Mouse (Mus musculus) retina, embryonic 14.5 days (tissue): ENCODE data around the gene Pgpep1l.
"Not testable (repeated sequence)": the region's sequence is repeated elsewhere in the genome, so short reads cannot be mapped to it uniquely, and the experiment has no call there.

Experiments used
- DNase-seq: peaks from one replicate; pipeline ENCODE4 v3.0.0-alpha.2; 2015; ENCODE audit warnings: low spot score

The Pgpep1l gene

GRCm38 (mm10) chr7:68282304-68283132, 18.5 kb upstream of the Pgpep1l start:
- DNase-seq = no peak

DNA sequence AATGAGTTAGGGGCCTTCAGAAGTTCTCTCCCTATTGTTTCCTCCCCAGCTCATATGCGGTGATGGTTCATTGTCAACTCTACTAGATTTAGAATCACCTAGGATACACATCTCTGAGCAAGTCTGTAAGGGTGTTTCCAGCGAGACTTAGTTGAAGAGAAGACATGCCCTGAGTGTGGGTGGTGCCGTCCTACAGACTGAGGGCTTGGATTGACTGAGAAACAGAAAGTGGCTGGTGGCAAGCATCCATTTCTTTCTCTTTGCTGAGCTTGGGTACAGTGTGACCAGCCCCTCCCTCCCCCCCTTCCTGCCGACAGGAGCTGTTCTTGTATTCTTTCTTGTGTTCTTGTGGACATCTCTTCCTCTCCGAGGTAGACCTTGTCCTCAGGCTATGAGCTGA, 17.3 kb upstream of the Pgpep1l start:
- no peak for DNase-seq

- DNase-seq = no peak
Observed at GRCm38 (mm10) chr7:68280352-68280869, 16.4 kb upstream of the Pgpep1l start.

DNA sequence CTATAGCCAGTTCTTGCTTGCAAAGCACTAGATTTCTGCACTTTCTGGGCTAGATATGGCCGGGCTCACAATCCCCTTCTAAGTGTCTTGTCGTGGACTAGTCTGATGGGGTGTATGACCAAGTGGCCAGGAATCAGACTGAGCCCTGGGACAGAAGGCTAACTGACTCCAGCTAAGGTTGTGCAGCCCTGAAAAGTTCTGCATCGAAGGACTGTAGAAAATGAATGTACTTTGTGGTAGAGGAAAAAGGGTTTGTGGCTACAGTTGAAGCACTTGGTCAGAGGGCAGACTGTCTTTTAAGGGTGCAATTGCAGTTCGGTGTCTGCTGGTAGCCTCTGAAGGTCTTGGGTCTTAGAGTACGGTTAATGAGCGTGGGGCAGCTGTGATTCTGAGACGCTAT, 15.4 kb upstream of the Pgpep1l start:
- DNase-seq = no peak

- no peak for DNase-seq
Observed at GRCm38 (mm10) chr7:68278908-68279307, 14.9 kb upstream of the Pgpep1l start.

DNA sequence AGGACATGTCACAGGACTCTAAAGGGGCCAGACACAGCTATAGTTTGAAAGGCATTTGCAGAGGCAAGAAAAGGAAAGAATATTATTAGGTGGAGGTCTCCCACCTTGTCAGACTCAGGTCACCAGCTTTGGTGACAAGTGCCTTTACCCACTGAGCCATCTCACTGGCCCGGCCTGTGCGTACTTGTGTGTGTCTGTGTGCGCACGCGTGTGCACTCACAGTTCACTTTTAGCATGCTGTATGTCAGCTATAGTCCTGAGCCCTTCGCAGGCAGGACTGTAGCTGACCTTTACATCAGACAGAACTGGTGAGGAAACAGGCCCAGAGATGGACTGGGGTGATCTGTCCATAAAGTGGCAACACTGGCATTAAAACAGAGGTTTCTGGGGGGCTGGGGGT, 14.4 kb upstream of the Pgpep1l start:
- no peak for DNase-seq

- DNase-seq = no peak
Observed at GRCm38 (mm10) chr7:68277897-68278270, 13.9 kb upstream of the Pgpep1l start.

GRCm38 (mm10) chr7:68277054-68277896, 13.2 kb upstream of the Pgpep1l start:
- no peak for DNase-seq

- peak; percentile 29 for DNase-seq
Observed at GRCm38 (mm10) chr7:68275838-68276731, 12.1 kb upstream of the Pgpep1l start.

DNA sequence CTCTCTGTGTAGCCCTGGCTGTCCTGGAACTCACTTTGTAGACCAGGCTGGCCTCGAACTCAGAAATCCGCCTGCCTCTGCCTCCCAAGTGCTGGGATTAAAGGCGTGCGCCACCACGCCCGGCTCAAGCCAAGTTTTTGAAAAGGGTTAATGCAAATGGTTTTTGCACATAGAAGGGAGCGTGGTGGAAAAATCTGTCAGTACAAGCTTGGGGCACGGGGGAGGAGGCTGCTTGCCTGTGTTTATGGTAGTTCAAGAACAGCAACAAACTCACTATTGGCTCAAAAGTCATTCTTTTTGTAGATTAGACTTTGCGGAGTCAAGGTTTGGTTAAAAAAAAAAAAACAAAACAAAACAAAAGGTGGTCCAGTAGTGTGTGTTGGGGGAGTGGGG, 11.4 kb upstream of the Pgpep1l start:
- not testable (repeated sequence) for DNase-seq

DNA sequence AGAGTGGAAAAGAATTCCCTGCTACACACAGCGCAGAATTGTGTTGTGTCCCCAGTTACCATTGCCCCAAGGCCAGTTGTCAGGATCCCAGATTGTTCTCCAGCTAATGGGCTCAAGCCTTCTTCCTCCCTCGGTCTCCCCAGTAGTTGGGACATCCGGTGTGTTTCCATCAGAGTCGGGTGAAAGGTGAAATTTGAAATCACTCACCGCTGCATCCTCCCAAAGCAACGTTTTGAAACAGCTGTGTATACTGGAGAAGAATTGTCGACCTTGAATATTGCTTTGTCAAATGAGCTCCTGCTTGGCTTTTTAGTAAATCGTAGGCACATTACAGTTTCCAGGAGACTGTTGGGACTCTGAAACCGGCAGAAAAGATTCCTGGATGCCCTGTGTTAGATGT, 10.9 kb upstream of the Pgpep1l start:
- DNase-seq = no peak

DNA sequence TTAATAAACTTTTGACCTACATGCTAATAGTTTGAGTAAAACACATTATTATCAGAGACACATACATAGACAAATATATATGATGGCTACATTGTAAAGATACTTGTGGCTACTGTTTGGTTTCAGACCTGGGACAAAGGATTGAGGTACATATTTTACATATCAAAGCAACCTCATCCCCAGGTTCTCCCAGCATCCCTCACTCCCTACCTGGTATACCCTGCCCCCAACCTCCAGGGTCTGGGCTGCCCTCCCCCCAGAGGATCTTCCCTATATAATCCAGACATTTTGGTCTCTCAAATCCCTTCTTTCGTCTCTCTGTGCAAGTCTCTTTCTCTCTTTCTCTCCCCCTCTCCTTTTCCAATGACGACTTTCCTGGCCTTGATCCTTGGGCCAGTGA, 10.2 kb upstream of the Pgpep1l start:
- DNase-seq = no peak

DNA sequence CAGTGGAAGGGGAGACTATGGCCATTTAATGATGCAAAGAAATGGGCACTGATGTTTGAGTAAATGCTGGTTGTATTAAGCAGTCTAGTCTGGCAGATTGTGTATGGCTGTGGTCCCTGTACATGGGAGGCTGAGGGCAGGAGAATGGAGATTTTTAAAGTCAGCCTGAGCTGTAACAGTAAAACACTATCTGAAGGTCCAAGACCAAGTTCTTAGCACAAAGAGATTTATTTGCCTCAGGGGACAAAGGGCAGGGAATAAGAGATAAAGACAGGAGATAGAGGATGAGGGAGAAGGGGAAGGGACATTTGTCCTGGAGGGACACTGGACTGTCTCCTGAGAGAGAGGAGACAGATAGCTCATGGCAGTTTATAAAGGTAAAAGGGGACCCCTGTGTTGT, 9.5 kb upstream of the Pgpep1l start, which contains the start of gene Fam169b:
Gene Fam169b (plus strand): TSS at position 325 of the 400 bp plus-strand sequence.
- no peak for DNase-seq

GRCm38 (mm10) chr7:68272607-68273006, 8.6 kb upstream of the Pgpep1l start:
- DNase-seq = no peak

GRCm38 (mm10) chr7:68271816-68272215, 7.8 kb upstream of the Pgpep1l start:
- no peak for DNase-seq

GRCm38 (mm10) chr7:68270551-68270950, 6.5 kb upstream of the Pgpep1l start:
- DNase-seq = no peak

- no peak for DNase-seq
Observed at GRCm38 (mm10) chr7:68266691-68267090, 2.7 kb upstream of the Pgpep1l start.

GRCm38 (mm10) chr7:68265391-68265790, 1.4 kb upstream of the Pgpep1l start:
- no peak for DNase-seq

DNA sequence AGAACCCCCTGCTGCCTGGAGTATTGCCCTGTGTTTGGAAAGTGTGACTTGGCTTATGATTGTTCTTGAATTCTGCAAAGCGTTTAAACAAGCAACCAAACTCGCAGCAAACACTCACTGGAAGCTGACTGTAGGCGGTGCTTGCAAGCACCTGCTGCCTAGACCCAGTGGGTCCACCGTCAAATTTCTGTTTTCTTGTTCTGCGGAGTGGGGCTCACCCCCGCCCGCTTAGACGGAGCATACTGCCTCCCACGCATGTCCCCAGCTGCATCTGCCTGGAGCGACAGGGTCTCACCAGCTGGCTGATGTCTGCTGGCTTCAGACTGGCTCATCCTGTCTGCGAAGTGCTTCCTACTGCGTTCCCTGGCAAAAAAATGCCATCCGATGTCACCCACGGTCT, 498 bp upstream of the Pgpep1l start:
- no peak for DNase-seq

DNA sequence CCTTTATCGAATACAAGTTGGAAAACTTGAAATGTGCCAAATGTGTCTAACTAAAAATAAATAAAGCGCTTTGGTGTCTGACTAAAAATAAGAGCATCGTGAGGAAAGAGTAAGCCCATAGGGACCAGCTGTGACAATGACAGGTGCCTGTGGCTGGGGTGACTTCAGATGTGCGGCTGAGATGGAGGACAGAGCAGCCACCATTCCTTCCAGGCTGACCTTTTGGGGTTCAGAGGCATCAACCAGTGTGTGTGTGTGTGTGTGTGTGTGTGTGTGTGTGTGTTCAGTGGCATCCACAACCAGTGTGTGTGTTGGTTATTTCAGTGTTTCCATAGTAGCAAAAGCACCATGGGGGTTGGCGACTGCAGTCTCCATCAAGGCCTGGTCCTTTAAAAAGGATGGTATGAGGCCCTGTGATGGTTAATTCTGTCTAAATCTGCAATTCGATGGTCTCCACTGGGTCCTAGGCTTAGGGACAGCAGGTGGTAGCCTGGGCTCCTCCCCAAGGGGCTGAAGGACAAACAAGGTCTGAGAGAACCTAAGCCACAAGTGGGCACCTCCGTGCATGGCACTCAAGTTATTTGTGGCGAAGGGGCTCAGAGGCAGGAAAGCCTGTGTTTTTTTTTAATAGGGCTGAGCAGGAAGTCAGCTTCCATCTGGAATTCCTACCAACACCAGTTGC, 546 bp downstream of the Pgpep1l start:
- no peak for DNase-seq

- DNase-seq = no peak
Observed at GRCm38 (mm10) chr7:68262612-68263200, 1.3 kb downstream of the Pgpep1l start.
